Mouse (Mus musculus) forebrain, embryonic 13.5 days (tissue): ENCODE results near the gene Tut4. TPM values are rescaled to one million over a fixed set of nuclear protein-coding genes. Genes with fewer than 3 reads are reported as not detected.

Experiments used
- ATAC-seq: fragments of 200-750 bp; cut with Nextera tagmentation; 2 replicates; pipeline ENCODE4 v1.8.0; 2017
- H3K27ac ChIP-seq: fragments of 300-500 bp; sonication (generic); 2 replicates; pipeline ENCODE4 v1.5.1; 2015; ENCODE audit warnings: inconsistent platforms, mild to moderate bottlenecking, moderate library complexity
- H3K27me3 ChIP-seq: fragments of 300-500 bp; sonication (generic); 2 replicates; pipeline ENCODE4 v1.6.1; 2015; ENCODE audit warnings: mild to moderate bottlenecking, inconsistent platforms
- H3K36me3 ChIP-seq: fragments of 300-500 bp; sonication (generic); 2 replicates; pipeline ENCODE4 v1.6.1; 2015; ENCODE audit warnings: mild to moderate bottlenecking, inconsistent platforms; ENCODE audit not compliant: poor library complexity, severe bottlenecking
- H3K4me1 ChIP-seq: fragments of 300-500 bp; sonication (generic); 2 replicates; pipeline ENCODE4 v1.6.1; 2015; ENCODE audit warnings: inconsistent platforms
- H3K4me2 ChIP-seq: fragments of 300-500 bp; sonication (generic); 2 replicates; pipeline ENCODE4 v1.6.1; 2015; ENCODE audit warnings: inconsistent platforms, mild to moderate bottlenecking, moderate library complexity
- H3K4me3 ChIP-seq: fragments of 300-500 bp; sonication (generic); 2 replicates; pipeline ENCODE4 v1.5.1; 2015; ENCODE audit warnings: mild to moderate bottlenecking, inconsistent platforms
- H3K9ac ChIP-seq: fragments of 300-500 bp; sonication (generic); 2 replicates; pipeline ENCODE4 v1.6.1; 2015; ENCODE audit warnings: mild to moderate bottlenecking, inconsistent platforms
- H3K9me3 ChIP-seq: fragments of 300-500 bp; sonication (generic); replicated peaks from 2 replicates; pipeline ENCODE4 v1.6.1; 2016; ENCODE audit warnings: inconsistent platforms
- WGBS: fragments of 180-500 bp; shearing (Covaris S2); methylation state at CpG from one replicate; pipeline ENCODE4 v1.1.7; 2015; 5-methylcytosine and 5-hydroxymethylcytosine counted together
- polyA plus RNA-seq: library from polyadenylated mRNA; unstranded; fragments of >200 nt; fragmentation: Nextera tagmentation; extraction: Ambion mirVana; gene quantifications from 2 replicates; pipeline ENCODE4 v1.2.1, GENCODE M21; 2015

Tut4 gene
- polyA plus RNA-seq, 1 experiment from 2014 or later = 89.3 TPM

- no peaks in the 10 kb centered on the region for H3K27me3 ChIP-seq
- H3K27ac ChIP-seq = no peak overlapping the region
- H3K4me2 ChIP-seq = no peak overlapping the region
- peaks cover 6% of the 10 kb centered on the region for H3K4me1 ChIP-seq
- H3K4me3 ChIP-seq = no peak overlapping the region
- WGBS = over 99% methylated on average over 3 of the region's 3 CpGs
- peaks cover 66% of the 10 kb centered on the region for H3K36me3 ChIP-seq
- no peaks in the 10 kb centered on the region for H3K9me3 ChIP-seq
- H3K9ac ChIP-seq = no peak overlapping the region
- no peak for ATAC-seq
Observed at GRCm38 (mm10) chr4:108572644-108573043, 113.4 kb downstream of the Tut4 start.

GRCm38 (mm10) chr4:108578840-108579742 is 119.9 kb downstream of the Tut4 start, which contains the start of the genes Prpf38a and Orc1:
Prpf38a (minus strand) TSS chr4:108579336.
Orc1 (plus strand) TSS chr4:108579423.
- WGBS = under 1% methylated on average over 64 of the region's 64 CpGs

GRCm38 (mm10) chr4:108579743-108580411 is 120.7 kb downstream of the Tut4 start:
- H3K27me3 ChIP-seq = no peaks in the 10 kb centered on the region
- no peaks in the 10 kb centered on the region for H3K9me3 ChIP-seq
- peak overlapping the region; percentile 70; the same call in 1 of the 2 replicates for H3K27ac ChIP-seq
- peak overlapping the region; percentile 78 for H3K4me2 ChIP-seq
- H3K36me3 ChIP-seq = peaks cover 11% of the 10 kb centered on the region
- WGBS = 1% methylated on average over 16 of the region's 16 CpGs
- peak overlapping the region; percentile 83 for H3K9ac ChIP-seq
- H3K4me3 ChIP-seq = peak overlapping the region; percentile 94
- H3K4me1 ChIP-seq = peaks cover 28% of the 10 kb centered on the region
- ATAC-seq = no peak

More at GRCm38 (mm10) chr4:108578840-108579742, 119.9 kb downstream of the Tut4 start, which contains the start of the genes Prpf38a and Orc1:
- ATAC-seq = peak; percentile 99
- Histone ChIP-seq H3K27me3 (no peaks in the 10 kb centered on the region), H3K4me3 (peak within 1 kb of the TSS; percentile 94), H3K36me3 (peaks cover 17% of the 10 kb centered on the region), H3K9ac (peak within 1 kb of the TSS; percentile 83), H3K4me1 (peaks cover 28% of the 10 kb centered on the region), H3K4me2 (peak within 1 kb of the TSS; percentile 78), H3K27ac (peak within 1 kb of the TSS; percentile 70), H3K9me3 (no peaks in the 10 kb centered on the region)

GRCm38 (mm10) chr4:108593376-108593775 is 134.2 kb downstream of the Tut4 start:
- ATAC-seq = no peak
- H3K4me1 ChIP-seq = no peaks in the 10 kb centered on the region
- H3K27me3 ChIP-seq = no peaks in the 10 kb centered on the region
- peaks cover 10% of the 10 kb centered on the region; the same call in 1 of the 2 replicates for H3K36me3 ChIP-seq
- H3K4me2 ChIP-seq = no peak overlapping the region
- no peak overlapping the region for H3K9ac ChIP-seq
- no peak overlapping the region for H3K4me3 ChIP-seq
- no peaks in the 10 kb centered on the region for H3K9me3 ChIP-seq
- no peak overlapping the region for H3K27ac ChIP-seq
- WGBS = 90% methylated on average over 2 of the region's 2 CpGs

DNA sequence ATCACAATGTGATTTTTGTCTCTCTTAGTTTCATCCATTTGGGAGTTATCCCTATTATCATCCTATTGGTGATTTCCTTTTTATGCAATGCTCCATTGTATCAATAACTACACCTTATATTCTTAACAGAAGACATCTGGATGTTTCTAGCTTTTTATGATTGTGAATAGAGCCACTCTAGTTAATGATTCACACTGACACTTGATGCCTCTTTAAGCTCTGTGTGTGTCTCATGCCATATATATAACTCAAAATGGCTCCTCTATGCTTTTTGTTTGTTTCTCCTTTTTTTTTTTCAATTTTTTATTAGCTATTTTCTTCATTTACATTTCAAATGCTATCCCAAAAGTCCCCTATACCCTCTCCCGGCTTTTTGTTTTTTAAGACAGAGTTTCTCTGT is 136.6 kb downstream of the Tut4 start:
- Histone ChIP-seq H3K36me3 (peaks cover 14% of the 10 kb centered on the region; the same call in 1 of the 2 replicates), H3K4me2 (no peak overlapping the region), H3K4me1 (no peaks in the 10 kb centered on the region), H3K4me3 (no peak overlapping the region), H3K27ac (no peak overlapping the region), H3K9me3 (no peaks in the 10 kb centered on the region), H3K27me3 (no peaks in the 10 kb centered on the region), H3K9ac (no peak overlapping the region)
- ATAC-seq = no peak
- WGBS = 97% methylated on average over 1 of the region's 1 CpGs

DNA sequence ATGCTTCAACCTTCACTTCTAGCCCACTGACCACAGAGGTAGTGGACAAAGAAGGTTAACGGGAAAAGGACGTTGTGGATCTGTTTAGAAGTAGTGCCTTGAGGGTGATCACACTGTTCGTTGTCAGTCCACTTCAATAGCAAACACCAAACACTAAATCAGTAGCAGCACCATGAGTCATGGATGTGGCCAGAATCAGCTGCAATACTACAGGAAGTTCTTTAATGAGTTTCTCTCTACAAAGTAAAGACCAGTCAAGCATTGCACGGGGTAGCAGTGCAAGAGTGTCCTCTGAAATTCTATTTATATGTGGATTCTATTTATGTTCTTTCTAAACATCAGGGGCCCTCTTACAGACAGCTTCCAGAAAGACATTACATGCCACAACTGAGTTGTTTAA is 139.1 kb downstream of the Tut4 start:
- Histone ChIP-seq H3K4me1 (no peaks in the 10 kb centered on the region), H3K9ac (no peak overlapping the region), H3K27ac (no peak overlapping the region), H3K36me3 (peaks cover 27% of the 10 kb centered on the region), H3K4me3 (no peak overlapping the region), H3K9me3 (no peaks in the 10 kb centered on the region), H3K4me2 (no peak overlapping the region), H3K27me3 (no peaks in the 10 kb centered on the region)
- WGBS = 94% methylated on average over 4 of the region's 4 CpGs
- no peak for ATAC-seq

DNA sequence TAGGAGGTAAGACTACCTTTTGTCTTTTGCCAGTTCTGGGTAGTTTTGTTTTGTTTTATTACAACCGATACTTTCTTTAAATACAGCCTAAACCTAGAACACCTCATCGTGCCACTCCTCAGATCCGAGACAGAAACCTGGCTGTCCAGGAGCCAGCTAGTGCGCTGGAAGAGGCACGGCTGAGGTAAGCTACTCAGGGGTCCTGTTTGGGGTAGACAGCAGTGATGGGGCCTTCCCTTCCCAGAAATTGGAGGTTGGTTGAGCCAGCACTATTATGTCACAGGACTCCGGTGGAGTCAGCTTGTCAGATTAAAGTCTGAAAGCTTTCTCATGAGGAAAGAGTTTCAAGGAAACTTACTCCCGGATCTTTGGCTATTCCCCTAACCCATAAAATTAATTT is 142.6 kb downstream of the Tut4 start:
- Histone ChIP-seq H3K27ac (no peak overlapping the region), H3K27me3 (no peaks in the 10 kb centered on the region), H3K9ac (no peak overlapping the region), H3K4me1 (no peaks in the 10 kb centered on the region), H3K36me3 (peaks cover 56% of the 10 kb centered on the region), H3K9me3 (no peaks in the 10 kb centered on the region), H3K4me3 (no peak overlapping the region), H3K4me2 (no peak overlapping the region)
- ATAC-seq = no peak
- 98% methylated on average over 7 of the region's 7 CpGs for WGBS

GRCm38 (mm10) chr4:108608651-108609050 is 149.4 kb downstream of the Tut4 start:
- H3K4me2 ChIP-seq = no peak overlapping the region
- ATAC-seq = no peak
- H3K27ac ChIP-seq = no peak overlapping the region
- H3K27me3 ChIP-seq = no peaks in the 10 kb centered on the region
- no peak overlapping the region for H3K9ac ChIP-seq
- H3K36me3 ChIP-seq = peaks cover 40% of the 10 kb centered on the region
- WGBS = 95% methylated on average over 3 of the region's 3 CpGs
- H3K4me1 ChIP-seq = no peaks in the 10 kb centered on the region
- no peaks in the 10 kb centered on the region for H3K9me3 ChIP-seq
- no peak overlapping the region for H3K4me3 ChIP-seq

Other genes starting within 250 kb of the Tut4 start
- not detected in 2 replicates for gene Zyg11a, start 241.4 kb upstream of the Tut4 start, polyA plus RNA-seq
- gene Zyg11b, start 158.3 kb upstream of the Tut4 start, polyA plus RNA-seq = 22.6 and 24.6 TPM in 2 replicates
- 42.3 and 47.7 TPM in 2 replicates for gene Coa7, start 131.3 kb upstream of the Tut4 start, polyA plus RNA-seq
- 1.4 and 2.6 TPM in 2 replicates for gene Shisal2a, start 76.1 kb upstream of the Tut4 start, polyA plus RNA-seq
- gene Gpx7, start 52.5 kb upstream of the Tut4 start, polyA plus RNA-seq = 26.9 and 28.8 TPM in 2 replicates
- gene Prpf38a, start 119.9 kb downstream of the Tut4 start, polyA plus RNA-seq = 112 and 114 TPM in 2 replicates
- 6.6 and 8.1 TPM in 2 replicates for gene Orc1, start 120.0 kb downstream of the Tut4 start, polyA plus RNA-seq
- gene Cc2d1b, start 160.5 kb downstream of the Tut4 start, polyA plus RNA-seq = 18.8 and 22.4 TPM in 2 replicates